Mouse (Mus musculus) thymus, adult 2 months (tissue): ENCODE measurements around the gene Negr1. TPM values are rescaled to one million over a fixed set of nuclear protein-coding genes. Genes with fewer than 3 reads are reported as not detected.

Experiments used
- DNase-seq: peaks from one replicate; pipeline ENCODE4 v3.0.0; 2021
- H3K27ac ChIP-seq: fragments of 200-500 bp; 2 replicates; pipeline ENCODE4 v1.5.1; 2012; ENCODE audit warnings: low read length, control low read depth; ENCODE audit not compliant: control insufficient read depth, insufficient read depth
- H3K27me3 ChIP-seq: fragments of 200-500 bp; 2 replicates; pipeline ENCODE4 v1.6.1; 2012; ENCODE audit warnings: mild to moderate bottlenecking, low read length, moderate library complexity, mixed read lengths; ENCODE audit not compliant: control insufficient read depth, insufficient read depth
- H3K36me3 ChIP-seq: fragments of 200-500 bp; 2 replicates; pipeline ENCODE4 v1.6.1; 2012; ENCODE audit warnings: mild to moderate bottlenecking, low read length, moderate library complexity; ENCODE audit not compliant: control insufficient read depth, insufficient read depth
- H3K4me1 ChIP-seq: fragments of 200-500 bp; replicated peaks from 2 replicates; pipeline ENCODE4 v1.6.1; 2012; ENCODE audit warnings: low read length; ENCODE audit not compliant: control insufficient read depth, insufficient read depth
- H3K4me3 ChIP-seq: fragments of 200-500 bp; 2 replicates; pipeline ENCODE4 v1.5.1; 2012; ENCODE audit warnings: mild to moderate bottlenecking, low read length, control low read depth, moderate library complexity; ENCODE audit not compliant: control insufficient read depth, insufficient read depth
- CTCF ChIP-seq: fragments of 200-500 bp; IDR thresholded peaks from 2 replicates; pipeline ENCODE4 v1.5.1; 2012; ENCODE audit warnings: mild to moderate bottlenecking, control low read depth, low read length, moderate library complexity, borderline replicate concordance; ENCODE audit not compliant: control insufficient read depth, poor library complexity, insufficient read depth; ENCODE audit errors: extremely low read depth
- POLR2A ChIP-seq: fragments of 200-500 bp; IDR thresholded peaks from 2 replicates; pipeline ENCODE4 v1.6.1; 2012; ENCODE audit warnings: mild to moderate bottlenecking, low read length, control low read depth, moderate library complexity; ENCODE audit not compliant: control insufficient read depth, poor library complexity, insufficient read depth; ENCODE audit errors: extremely low read depth
- WGBS: fragments of 180-500 bp; shearing (Covaris S2); methylation state at CpG from one replicate; pipeline ENCODE4 v1.1.7; 2018; 5-methylcytosine and 5-hydroxymethylcytosine counted together
- polyA plus RNA-seq: library from polyadenylated mRNA; depleted of rRNA; stranded (reverse); fragments of >200 nt; gene quantifications from 2 replicates; pipeline ENCODE4 v1.2.3, GENCODE M21; 2012

Negr1 gene
- polyA plus RNA-seq, 1 experiment: 0.67 TPM

DNA sequence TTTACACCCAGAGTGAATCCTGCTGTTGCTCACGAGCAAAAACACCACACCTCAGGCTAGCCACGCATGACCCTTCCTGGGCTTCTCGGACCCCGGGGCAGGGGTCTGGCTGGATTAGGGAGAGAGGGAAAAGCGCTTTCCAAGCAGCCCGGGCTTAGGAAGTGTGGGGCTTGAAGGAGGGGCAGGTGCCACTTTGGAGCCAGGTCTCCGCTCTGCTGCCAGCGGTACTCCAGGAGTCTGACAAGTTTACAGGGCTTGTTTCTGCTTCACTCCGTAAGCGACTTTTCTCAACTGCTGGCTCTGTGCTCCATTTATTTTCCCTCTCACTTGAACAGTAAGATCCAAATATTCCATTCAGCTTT, 811 bp downstream of the Negr1 start:
- DNase-seq: no peak
- peaks cover 4% of the 10 kb centered on the region; the same call in 1 of the 2 replicates for H3K27me3 ChIP-seq
- no peak overlapping the region for H3K4me3 ChIP-seq
- no peaks in the 10 kb centered on the region for H3K36me3 ChIP-seq
- 7% methylated on average over 10 of the region's 10 CpGs for WGBS
- H3K27ac ChIP-seq: no peak overlapping the region
- H3K4me1 ChIP-seq: peaks cover 3% of the 10 kb centered on the region
- TF ChIP-seq POLR2A (no peak), CTCF (no peak)

DNA sequence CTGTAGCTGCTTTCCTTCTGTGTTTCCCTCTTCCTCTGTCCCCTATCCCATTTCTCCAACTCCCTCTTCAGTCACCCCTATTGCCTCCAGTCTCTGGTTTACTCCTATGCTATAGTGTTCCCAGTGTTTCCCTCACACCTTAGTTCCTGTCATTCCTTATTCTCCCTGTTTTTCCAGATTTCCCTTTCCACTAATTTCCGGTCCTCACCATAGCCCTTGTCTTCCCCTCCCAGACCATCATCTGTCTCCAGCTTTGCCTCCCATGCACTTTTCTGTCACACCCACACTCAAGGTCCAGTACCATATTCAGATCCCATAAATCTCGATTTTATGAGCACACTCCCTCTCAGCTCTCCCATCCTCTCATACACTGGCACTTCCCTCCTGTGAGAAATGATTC, 1.2 kb downstream of the Negr1 start:
- DNase-seq: no peak
- H3K4me1 ChIP-seq: peaks cover 3% of the 10 kb centered on the region
- no peaks in the 10 kb centered on the region for H3K36me3 ChIP-seq
- no peak overlapping the region for H3K4me3 ChIP-seq
- H3K27ac ChIP-seq: no peak overlapping the region
- TF ChIP-seq CTCF (no peak), POLR2A (no peak)
- 19% methylated on average over 2 of the region's 2 CpGs for WGBS
- peaks cover 4% of the 10 kb centered on the region; the same call in 1 of the 2 replicates for H3K27me3 ChIP-seq

DNA sequence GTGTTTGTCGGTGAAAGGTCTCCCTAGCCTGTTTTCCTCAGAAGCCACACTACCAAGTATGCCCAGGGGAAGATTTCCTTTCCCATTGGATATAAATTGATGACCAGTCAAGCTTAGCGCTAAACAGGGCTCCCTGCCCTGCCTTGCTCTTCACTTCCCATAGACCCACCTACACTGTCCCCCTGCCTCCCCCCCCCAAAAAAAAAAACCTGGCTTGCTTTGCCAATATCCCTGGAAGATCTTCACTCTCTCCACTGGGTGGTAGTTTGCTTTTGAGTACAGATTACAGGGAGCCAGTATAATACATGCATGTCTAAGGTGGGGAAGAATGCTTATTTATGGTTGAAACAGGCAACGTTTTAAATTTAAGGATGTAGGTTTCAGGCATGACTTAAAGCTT, 1.8 kb downstream of the Negr1 start:
- no peak overlapping the region for H3K27ac ChIP-seq

DNA sequence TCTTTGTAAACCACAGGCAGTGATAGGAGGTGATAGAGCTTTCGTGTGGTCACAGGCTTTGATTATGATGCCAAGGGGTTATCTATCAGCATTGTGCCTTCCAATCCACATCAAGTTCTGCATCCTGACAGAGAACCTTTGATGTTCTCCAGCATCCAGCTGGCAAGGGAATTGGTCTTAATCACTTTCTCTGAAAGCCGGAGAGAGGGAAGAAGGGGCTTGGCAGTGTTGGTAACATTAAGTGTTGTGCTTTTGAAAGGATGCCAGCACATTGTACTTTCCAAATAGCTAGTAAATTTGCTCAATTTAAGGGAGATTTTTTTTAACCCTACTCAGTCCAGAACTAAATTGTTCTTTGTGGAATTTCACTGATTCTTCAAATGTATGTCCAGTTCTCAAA, 11.9 kb downstream of the Negr1 start:
- no peaks in the 10 kb centered on the region for H3K27me3 ChIP-seq
- 73% methylated on average over 2 of the region's 2 CpGs for WGBS
- H3K4me3 ChIP-seq: no peak overlapping the region
- H3K36me3 ChIP-seq: no peaks in the 10 kb centered on the region
- H3K4me1 ChIP-seq: no peaks in the 10 kb centered on the region
- no peak for DNase-seq
- no peak overlapping the region for H3K27ac ChIP-seq
- TF ChIP-seq CTCF (no peak), POLR2A (no peak)

More for the DNA sequence above, 1.8 kb downstream of the Negr1 start:
- 16% methylated on average over 3 of the region's 3 CpGs for WGBS
- no peak for DNase-seq
- Histone ChIP-seq H3K4me3 (no peak overlapping the region), H3K4me1 (peaks cover 3% of the 10 kb centered on the region), H3K36me3 (no peaks in the 10 kb centered on the region), H3K27me3 (peaks cover 4% of the 10 kb centered on the region; the same call in 1 of the 2 replicates)
- TF ChIP-seq POLR2A (no peak), CTCF (no peak)

DNA sequence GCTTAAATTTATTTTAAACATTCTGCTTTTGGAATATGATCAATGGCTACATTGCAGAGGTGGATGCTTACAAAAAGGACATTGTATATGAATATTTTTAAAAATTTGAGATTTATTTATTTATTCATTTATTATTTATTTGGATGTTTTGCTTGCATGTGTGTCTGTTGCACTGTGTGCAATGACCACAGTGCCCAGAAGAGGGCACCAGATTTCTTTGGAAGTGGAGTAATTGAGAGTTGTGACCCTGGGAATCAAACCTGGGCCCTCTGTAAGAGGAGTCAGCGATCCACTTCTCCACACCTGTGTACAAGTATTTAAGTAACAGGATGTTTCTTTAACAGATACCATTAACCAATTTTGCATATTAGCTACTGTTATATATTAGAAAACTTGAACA, 14.7 kb downstream of the Negr1 start:
- no peaks in the 10 kb centered on the region for H3K4me1 ChIP-seq
- 93% methylated on average over 1 of the region's 1 CpGs for WGBS
- no peak overlapping the region for H3K4me3 ChIP-seq
- H3K36me3 ChIP-seq: no peaks in the 10 kb centered on the region
- no peak for TF ChIP-seq CTCF
- TF ChIP-seq POLR2A: no peak
- no peak overlapping the region for H3K27ac ChIP-seq
- DNase-seq: no peak
- no peaks in the 10 kb centered on the region for H3K27me3 ChIP-seq

DNA sequence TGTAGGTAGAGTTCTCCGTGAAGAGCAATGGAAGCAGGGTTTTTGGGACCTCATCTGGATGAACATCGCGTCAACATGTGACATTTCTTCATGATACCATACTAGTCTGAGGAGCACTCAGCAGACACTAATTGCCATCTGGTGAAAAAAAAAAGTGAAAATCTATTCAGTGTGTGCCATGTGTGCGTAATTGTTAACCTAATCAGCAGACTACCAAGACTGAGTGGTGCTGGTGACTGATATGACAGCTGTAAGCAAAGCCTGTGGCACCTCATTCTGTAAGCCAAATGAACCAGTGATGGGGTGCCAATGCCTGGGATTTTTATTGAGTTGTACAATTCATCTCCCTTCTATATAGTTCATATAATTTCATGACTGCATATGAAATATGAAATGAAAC, 29.0 kb downstream of the Negr1 start:
- Histone ChIP-seq H3K4me1 (no peaks in the 10 kb centered on the region), H3K4me3 (no peak overlapping the region), H3K27me3 (no peaks in the 10 kb centered on the region), H3K27ac (no peak overlapping the region), H3K36me3 (no peaks in the 10 kb centered on the region)
- WGBS: 92% methylated on average over 4 of the region's 4 CpGs
- TF ChIP-seq POLR2A (no peak), CTCF (no peak)
- DNase-seq: no peak

DNA sequence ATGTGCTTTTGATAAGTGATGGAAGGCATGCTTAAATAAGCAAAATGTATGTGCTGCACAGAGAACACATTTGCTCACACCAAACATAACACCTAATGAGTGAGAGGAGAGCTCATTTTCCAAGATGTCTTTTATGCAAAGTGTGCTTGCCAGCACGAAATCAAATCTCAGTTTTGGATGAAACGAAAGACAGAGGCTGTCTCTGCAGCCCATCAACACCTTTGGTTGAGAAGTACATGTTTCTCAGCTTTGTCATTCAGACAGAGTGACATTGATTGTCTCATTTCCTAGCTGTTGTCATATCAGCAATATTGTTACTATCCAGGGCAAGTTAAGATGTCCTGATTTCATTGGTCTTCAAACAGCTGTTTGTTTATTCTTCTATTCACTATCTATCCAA, 29.5 kb downstream of the Negr1 start:
- TF ChIP-seq CTCF (no peak), POLR2A (no peak)
- no peaks in the 10 kb centered on the region for H3K27me3 ChIP-seq
- H3K4me3 ChIP-seq: no peak overlapping the region
- H3K4me1 ChIP-seq: no peaks in the 10 kb centered on the region
- WGBS: 74% methylated on average over 2 of the region's 2 CpGs
- H3K27ac ChIP-seq: no peak overlapping the region
- no peak for DNase-seq
- no peaks in the 10 kb centered on the region for H3K36me3 ChIP-seq
